17 mouse cellular contexts compared by ENCODE assay signal in the genomic region with DNA sequence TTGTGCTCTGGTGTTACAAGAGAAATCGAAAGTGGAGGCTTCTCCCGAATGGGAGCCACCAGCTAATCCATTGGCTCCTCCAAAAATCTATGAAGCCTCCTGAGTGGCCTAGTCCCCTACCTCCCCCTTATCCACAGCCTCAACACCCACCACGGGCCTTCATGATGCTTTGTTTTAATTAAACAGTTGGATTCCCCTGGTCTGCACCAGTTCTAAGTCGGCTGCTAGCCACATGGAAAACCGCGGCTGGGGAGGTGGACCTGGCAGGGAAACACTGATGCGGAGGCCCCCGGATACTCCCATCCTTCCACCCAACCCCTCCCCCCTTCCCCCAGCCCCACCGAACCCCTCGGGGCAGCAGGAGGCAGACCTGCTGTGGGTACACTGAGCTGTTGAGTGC. TPM values are rescaled to one million over a fixed set of nuclear protein-coding genes. Genes with fewer than 3 reads are reported as not detected.
A peak's percentile ranks its signal among the peaks of the same experiment; 100 is the strongest.
DNase-seq lines count a peak whose midpoint lies in the region; ATAC-seq and TF ChIP-seq lines count a peak whose summit lies in the region.
"Had no signal": no experiment of that assay in that cellular context is flagged by ENCODE, and none has a peak within 500 bp of the region (broad histone marks: within the 10 kb centered on the region; RNA-seq: fewer than 3 reads in every experiment).

No protein-coding gene starts in this region.

- no peaks in the 10 kb centered on the region for H3K27me3 ChIP-seq in intestine, postnatal 0 days (replicated peaks; ENCODE audit: control insufficient read depth, insufficient read depth, low read length)
- H3K27me3 ChIP-seq in intestine, embryonic 15.5 days (replicated peaks) = no peaks in the 10 kb centered on the region
- no peaks in the 10 kb centered on the region for H3K27me3 ChIP-seq in liver, embryonic 16.5 days (ENCODE audit: control insufficient read depth, insufficient read depth, low read depth, low read length)
- H3K27me3 ChIP-seq: embryonic facial prominence, embryonic 15.5 days; forebrain, embryonic 12.5 days; limb, embryonic 15.5 days; neural tube, embryonic 15.5 days had no signal

- peak; percentile 48 for DNase-seq in adrenal gland, postnatal 10 days
- no peak for DNase-seq in adrenal gland, postnatal 4 days (ENCODE audit: low spot score in 2 of 2)
- no peak for DNase-seq in liver
- peak; percentile 25 for DNase-seq in urinary bladder, postnatal 25 days (ENCODE audit: low spot score)
- DNase-seq in urinary bladder, postnatal 36 days (ENCODE audit: low spot score in 2 of 2) = no peak
- DNase-seq: heart, adult 2 months; kidney, adult 11 months had no signal

- no peak overlapping the region for H3K9ac ChIP-seq in intestine, postnatal 0 days (ENCODE audit: low read depth, low read length)
- H3K9ac ChIP-seq in intestine, embryonic 15.5 days = no peak overlapping the region
- H3K9ac ChIP-seq in liver, embryonic 16.5 days (ENCODE audit: low read depth, low read length) = no peak overlapping the region
- H3K9ac ChIP-seq: embryonic facial prominence, embryonic 15.5 days; forebrain, embryonic 12.5 days; hindbrain, embryonic 14.5 days; limb, embryonic 15.5 days; neural tube, embryonic 15.5 days had no signal

- no peaks in the 10 kb centered on the region for H3K36me3 ChIP-seq in intestine, postnatal 0 days (ENCODE audit: control insufficient read depth, insufficient read depth)
- H3K36me3 ChIP-seq in intestine, embryonic 15.5 days = no peaks in the 10 kb centered on the region
- no peaks in the 10 kb centered on the region for H3K36me3 ChIP-seq in liver, embryonic 16.5 days (ENCODE audit: control insufficient read depth, insufficient read depth)
- H3K36me3 ChIP-seq: embryonic facial prominence, embryonic 15.5 days; forebrain, embryonic 12.5 days; limb, embryonic 15.5 days; midbrain, embryonic 10.5 days; neural tube, embryonic 15.5 days had no signal

- no peaks in the 10 kb centered on the region for H3K4me1 ChIP-seq in intestine, postnatal 0 days (replicated peaks; ENCODE audit: control insufficient read depth, insufficient read depth, low read length)
- no peaks in the 10 kb centered on the region for H3K4me1 ChIP-seq in intestine, embryonic 15.5 days (replicated peaks)
- H3K4me1 ChIP-seq in liver, embryonic 16.5 days (ENCODE audit: control insufficient read depth, low read depth, low read length) = no peaks in the 10 kb centered on the region
- H3K4me1 ChIP-seq: embryonic facial prominence, embryonic 15.5 days; forebrain, embryonic 12.5 days; limb, embryonic 15.5 days; midbrain, embryonic 10.5 days; neural tube, embryonic 15.5 days had no signal

- peak; percentile 73; the same call in 1 of the 2 replicates for ATAC-seq in intestine, postnatal 0 days
- no peak for ATAC-seq in intestine, embryonic 15.5 days
- peak; percentile 67; the same call in 1 of the 2 replicates for ATAC-seq in liver, embryonic 16.5 days (ENCODE audit: low read depth)
- ATAC-seq: lung, postnatal 0 days had no signal

- H3K9me3 ChIP-seq in intestine, postnatal 0 days (ENCODE audit: control insufficient read depth) = 0 out of 2 replicates have a peak, but pooled peaks cover 5% of the 10 kb centered on the region
- H3K9me3 ChIP-seq in intestine, embryonic 15.5 days = no peaks in the 10 kb centered on the region
- H3K9me3 ChIP-seq in liver, embryonic 16.5 days (replicated peaks; ENCODE audit: control insufficient read depth, low read length) = peaks cover 2% of the 10 kb centered on the region; the same call in 1 of the 2 replicates
- H3K9me3 ChIP-seq: embryonic facial prominence, embryonic 15.5 days; neural tube, embryonic 15.5 days had no signal

- 89% methylated on average over 10 of the region's 10 CpGs for WGBS in intestine, postnatal 0 days
- WGBS in intestine, embryonic 15.5 days = 83% methylated on average over 10 of the region's 10 CpGs
- WGBS in liver, embryonic 16.5 days (ENCODE audit: insufficient replicate concordance) = 73% methylated on average over 10 of the region's 10 CpGs

- TF ChIP-seq CTCF in intestine, postnatal 0 days (IDR thresholded peaks at IDR 0.05; ENCODE audit: low read depth) = no peak

- H3K4me3 ChIP-seq in intestine, postnatal 0 days (ENCODE audit: low read depth, low read length) = no peak overlapping the region
- no peak overlapping the region for H3K4me3 ChIP-seq in intestine, embryonic 15.5 days (replicated peaks)
- no peak overlapping the region for H3K4me3 ChIP-seq in liver, embryonic 16.5 days (ENCODE audit: low read depth, low read length)
- H3K4me3 ChIP-seq: embryonic facial prominence, embryonic 15.5 days; forebrain, embryonic 12.5 days; heart, adult 2 months; limb, embryonic 15.5 days; midbrain, embryonic 10.5 days; neural tube, embryonic 15.5 days had no signal

- no peak overlapping the region for H3K4me2 ChIP-seq in intestine, postnatal 0 days (replicated peaks; ENCODE audit: low read depth)
- H3K4me2 ChIP-seq in intestine, embryonic 15.5 days (replicated peaks) = no peak overlapping the region
- no peak overlapping the region for H3K4me2 ChIP-seq in liver, embryonic 16.5 days (ENCODE audit: low read depth, low read length)
- H3K4me2 ChIP-seq: embryonic facial prominence, embryonic 15.5 days; forebrain, embryonic 12.5 days; hindbrain, embryonic 14.5 days; limb, embryonic 15.5 days; neural tube, embryonic 15.5 days had no signal

- H3K27ac ChIP-seq in intestine, postnatal 0 days (ENCODE audit: low read depth, low read length) = no peak overlapping the region
- H3K27ac ChIP-seq in intestine, embryonic 15.5 days = no peak overlapping the region
- H3K27ac ChIP-seq in liver, embryonic 16.5 days (ENCODE audit: low read length) = no peak overlapping the region
- H3K27ac ChIP-seq: embryonic facial prominence, embryonic 15.5 days; forebrain, embryonic 12.5 days; heart, adult 2 months; hindbrain, embryonic 14.5 days; limb, embryonic 15.5 days; midbrain, embryonic 10.5 days; neural tube, embryonic 15.5 days had no signal

RNA-seq across cellular contexts. Expression of a gene that starts 29.7 kb away (rescaled TPM):
- 100 to 1,000 TPM; 284 to 307 TPM for total RNA-seq in adrenal gland, postnatal 10 days (2021)
- 100 to 1,000 TPM; 412 to 422 TPM for total RNA-seq in adrenal gland, postnatal 4 days (2021)
- 112 and 113 TPM in 2 replicates for polyA plus RNA-seq in intestine, postnatal 0 days (2015; fragmentation: Nextera tagmentation; extraction: Ambion mirVana)
- polyA plus RNA-seq in intestine, embryonic 15.5 days (2015; fragmentation: Nextera tagmentation; extraction: Ambion mirVana) = 135 TPM in 2 replicates
- 52.3 and 54.7 TPM in 2 replicates for polyA plus RNA-seq in liver, embryonic 16.5 days (2015; fragmentation: Nextera tagmentation; extraction: Ambion mirVana)

Comparison
In these comparisons a context has a peak if more than half of its experiments do, and no peak if none do; other contexts are left out.
1. DNase-seq: peak in adrenal gland, postnatal 10 days (single experiment) and urinary bladder, postnatal 25 days (single experiment); none in adrenal gland, postnatal 4 days (0 of 2), liver (single experiment) and urinary bladder, postnatal 36 days (0 of 2).